Mouse (Mus musculus): ENCODE measurements around the gene Lrrc18.

GRCm38 (mm10) chr14:32986659-32987058 is 4.5 kb upstream of the Lrrc18 start:
- TF ChIP-seq POLR2A (IDR thresholded peaks at IDR 0.05; ENCODE audit: low read depth, low read length) (no peak), CTCF (IDR thresholded peaks at IDR 0.05; ENCODE audit: extremely low read depth, insufficient read length, insufficient replicate concordance, low read depth, low read length) (no peak)
